In the genomic region with DNA sequence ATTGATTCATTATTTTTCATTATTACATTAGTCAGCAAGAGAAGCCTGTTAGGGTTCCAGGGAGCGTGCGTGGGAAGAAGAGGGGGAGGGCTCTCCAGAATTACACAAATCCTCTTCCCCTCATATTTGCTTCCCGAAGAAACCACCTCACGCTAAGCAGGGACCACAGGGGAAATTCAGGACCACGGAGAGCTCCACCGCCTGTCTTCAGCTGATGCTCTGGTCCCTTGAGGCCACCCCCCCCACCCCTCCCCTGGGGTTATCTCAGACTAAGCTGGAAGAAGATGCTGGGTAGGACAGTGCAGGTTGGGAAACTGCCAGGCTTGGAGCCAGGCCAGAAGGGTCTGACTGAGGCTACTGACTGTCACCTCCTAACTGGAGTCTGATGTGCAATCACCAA, we compare ENCODE assay signal across 8 mouse cellular contexts.
DNase-seq lines count a peak whose midpoint lies in the region; ATAC-seq and TF ChIP-seq lines count a peak whose summit lies in the region.

No protein-coding gene starts in this region.

- no peaks in the 10 kb centered on the region for H3K27me3 ChIP-seq in lung, embryonic 14.5 days (ENCODE audit: insufficient read depth, low read length)
- no peaks in the 10 kb centered on the region for H3K27me3 ChIP-seq in kidney, embryonic 15.5 days

- WGBS in lung, embryonic 14.5 days: 7% methylated on average over 6 of the region's 6 CpGs
- whole genome bisulfite sequencing in lung, adult 2 months: 7% methylated on average over 6 of the region's 6 CpGs
- WGBS in kidney, embryonic 15.5 days: 10% methylated on average over 6 of the region's 6 CpGs

- H3K27ac ChIP-seq in lung, embryonic 14.5 days (ENCODE audit: low read depth): no peak overlapping the region
- H3K27ac ChIP-seq in kidney, embryonic 15.5 days: no peak overlapping the region

- DNase-seq in cerebellum, adult 18-20 months: peak; percentile 34 to 46
- no peak for DNase-seq in cerebellum, adult 9-10 months
- DNase-seq in lung, embryonic 14.5 days: peak; percentile 93
- DNase-seq in lung, adult 2 months: no peak
- DNase-seq in brain, adult 2 months (ENCODE audit: low read depth, low spot score): peak; percentile 50
- peak; percentile 71 for DNase-seq in ovary, postnatal 36 days (ENCODE audit: low spot score)
- DNase-seq in layer of hippocampus, adult 11-12 months (ENCODE audit: low spot score): no peak

- H3K36me3 ChIP-seq in lung, embryonic 14.5 days (ENCODE audit: insufficient read depth): no peaks in the 10 kb centered on the region
- no peaks in the 10 kb centered on the region for H3K36me3 ChIP-seq in kidney, embryonic 15.5 days

- H3K9me3 ChIP-seq in lung, embryonic 14.5 days (ENCODE audit: low read depth, low read length): no peaks in the 10 kb centered on the region
- no peaks in the 10 kb centered on the region for H3K9me3 ChIP-seq in kidney, embryonic 15.5 days (replicated peaks)

- ATAC-seq in lung, embryonic 14.5 days (ENCODE audit: insufficient read depth): peak; percentile 17; the same call in 1 of the 2 replicates
- ATAC-seq in kidney, embryonic 15.5 days (replicated peaks; ENCODE audit: low FRiP score): peak; percentile 62; the same call in 1 of the 2 replicates

- H3K4me1 ChIP-seq in lung, embryonic 14.5 days (ENCODE audit: insufficient read depth): no peaks in the 10 kb centered on the region
- peaks cover 2% of the 10 kb centered on the region; the same call in 1 of the 2 replicates for H3K4me1 ChIP-seq in lung, adult 2 months (ENCODE audit: control insufficient read depth, insufficient read depth, low read length)
- no peaks in the 10 kb centered on the region for H3K4me1 ChIP-seq in kidney, embryonic 15.5 days

- no peak for TF ChIP-seq CTCF in lung, embryonic 14.5 days (IDR thresholded peaks at IDR 0.05; ENCODE audit: low read depth)
- TF ChIP-seq CTCF in lung, adult 2 months (IDR thresholded peaks at IDR 0.05; ENCODE audit: insufficient read depth, low read length): no peak

- no peak for TF ChIP-seq POLR2A in lung, adult 2 months (IDR thresholded peaks at IDR 0.05; ENCODE audit: borderline replicate concordance, extremely low read depth, low read depth, low read length)

- H3K9ac ChIP-seq in lung, embryonic 14.5 days: no peak overlapping the region
- H3K9ac ChIP-seq in kidney, embryonic 15.5 days: no peak overlapping the region

- no peak overlapping the region for H3K4me3 ChIP-seq in lung, embryonic 14.5 days (ENCODE audit: low read depth, low read length)
- H3K4me3 ChIP-seq in lung, adult 2 months (replicated peaks; ENCODE audit: extremely low read depth, low read depth, low read length): no peak overlapping the region
- no peak overlapping the region for H3K4me3 ChIP-seq in kidney, embryonic 15.5 days (replicated peaks)

- H3K4me2 ChIP-seq in lung, embryonic 14.5 days: no peak overlapping the region
- no peak overlapping the region for H3K4me2 ChIP-seq in kidney, embryonic 15.5 days

Comparison
In these comparisons a context has a peak if more than half of its experiments do, and no peak if none do; other contexts are left out.
1. DNase-seq: peak in cerebellum, adult 18-20 months (2 of 2), lung, embryonic 14.5 days (single experiment), brain, adult 2 months (single experiment) and ovary, postnatal 36 days (single experiment); none in cerebellum, adult 9-10 months (single experiment), lung, adult 2 months (single experiment) and layer of hippocampus, adult 11-12 months (single experiment).